Mouse (Mus musculus): Measurements from ENCODE around the gene Nlrp2. TPM values are rescaled to one million over a fixed set of nuclear protein-coding genes. Genes with fewer than 3 reads are reported as not detected.

The Nlrp2 gene
- polyA plus RNA-seq (2011; ENCODE audit: insufficient read depth, insufficient read length, low replicate concordance, missing spikeins): not detected in 2 replicates

GRCm38 (mm10) chr7:5350935-5351334, at the start of gene Nlrp2:
Gene Nlrp2, minus strand, starts transcription at chr7:5351035.
- TF ChIP-seq POLR2A (IDR thresholded peaks at IDR 0.05; ENCODE audit: borderline replicate concordance, control insufficient read depth, low read depth, low read length): no peak
- TF ChIP-seq CTCF (IDR thresholded peaks at IDR 0.05; ENCODE audit: control insufficient read depth, insufficient read depth, low read length): no peak
- no peaks in the 10 kb centered on the region for H3K4me1 ChIP-seq (ENCODE audit: control insufficient read depth, insufficient read depth, low read length)
- H3K4me3 ChIP-seq (replicated peaks; ENCODE audit: control insufficient read depth, low read depth, low read length): no peak within 1 kb of the TSS
- H3K27ac ChIP-seq (ENCODE audit: control insufficient read depth, insufficient read depth, low read depth, low read length, poor library complexity): no peak within 1 kb of the TSS
- 67% methylated on average over 4 of the region's 4 CpGs for WGBS

GRCm38 (mm10) chr7:5366724-5367123, 15.9 kb upstream of the Nlrp2 start:
- H3K4me1 ChIP-seq (ENCODE audit: control insufficient read depth, insufficient read depth, low read length): no peaks in the 10 kb centered on the region
- H3K27ac ChIP-seq (ENCODE audit: control insufficient read depth, insufficient read depth, low read depth, low read length, poor library complexity): no peak overlapping the region
- 76% methylated on average over 2 of the region's 2 CpGs for WGBS
- TF ChIP-seq CTCF (IDR thresholded peaks at IDR 0.05; ENCODE audit: control insufficient read depth, insufficient read depth, low read length): no peak
- no peak for TF ChIP-seq POLR2A (IDR thresholded peaks at IDR 0.05; ENCODE audit: borderline replicate concordance, control insufficient read depth, low read depth, low read length)
- H3K4me3 ChIP-seq (replicated peaks; ENCODE audit: control insufficient read depth, low read depth, low read length): no peak overlapping the region

- Histone ChIP-seq H3K4me3 (replicated peaks; ENCODE audit: control insufficient read depth, low read depth, low read length) (no peak overlapping the region), H3K4me1 (ENCODE audit: control insufficient read depth, insufficient read depth, low read length) (no peaks in the 10 kb centered on the region), H3K27ac (ENCODE audit: control insufficient read depth, insufficient read depth, low read depth, low read length, poor library complexity) (no peak overlapping the region)
- 88% methylated on average over 5 of the region's 5 CpGs for WGBS
- TF ChIP-seq POLR2A (IDR thresholded peaks at IDR 0.05; ENCODE audit: borderline replicate concordance, control insufficient read depth, low read depth, low read length) (no peak), CTCF (IDR thresholded peaks at IDR 0.05; ENCODE audit: control insufficient read depth, insufficient read depth, low read length) (no peak)
Measured at GRCm38 (mm10) chr7:5363599-5363998, 12.8 kb upstream of the Nlrp2 start.

GRCm38 (mm10) chr7:5350237-5350636, 598 bp downstream of the Nlrp2 start, which contains the start of gene Gm5065:
Gene Gm5065, plus strand, starts transcription at chr7:5350537.
- H3K4me1 ChIP-seq (ENCODE audit: control insufficient read depth, insufficient read depth, low read length): no peaks in the 10 kb centered on the region
- 58% methylated on average over 1 of the region's 1 CpGs for WGBS
- H3K4me3 ChIP-seq (replicated peaks; ENCODE audit: control insufficient read depth, low read depth, low read length): no peak within 1 kb of the TSS
- no peak within 1 kb of the TSS for H3K27ac ChIP-seq (ENCODE audit: control insufficient read depth, insufficient read depth, low read depth, low read length, poor library complexity)
- TF ChIP-seq CTCF (IDR thresholded peaks at IDR 0.05; ENCODE audit: control insufficient read depth, insufficient read depth, low read length) (no peak), POLR2A (IDR thresholded peaks at IDR 0.05; ENCODE audit: borderline replicate concordance, control insufficient read depth, low read depth, low read length) (no peak)

GRCm38 (mm10) chr7:5327511-5327910, 23.3 kb downstream of the Nlrp2 start:
- Histone ChIP-seq H3K27ac (ENCODE audit: control insufficient read depth, insufficient read depth, low read depth, low read length, poor library complexity) (no peak overlapping the region), H3K4me3 (replicated peaks; ENCODE audit: control insufficient read depth, low read depth, low read length) (no peak overlapping the region), H3K4me1 (ENCODE audit: control insufficient read depth, insufficient read depth, low read length) (no peaks in the 10 kb centered on the region)
- TF ChIP-seq POLR2A (IDR thresholded peaks at IDR 0.05; ENCODE audit: borderline replicate concordance, control insufficient read depth, low read depth, low read length) (no peak), CTCF (IDR thresholded peaks at IDR 0.05; ENCODE audit: control insufficient read depth, insufficient read depth, low read length) (no peak)
- WGBS: 78% methylated on average over 1 of the region's 1 CpGs

- no peak overlapping the region for H3K27ac ChIP-seq (ENCODE audit: control insufficient read depth, insufficient read depth, low read depth, low read length, poor library complexity)
- no peaks in the 10 kb centered on the region for H3K4me1 ChIP-seq (ENCODE audit: control insufficient read depth, insufficient read depth, low read length)
- WGBS: 44% methylated on average over 1 of the region's 1 CpGs
- no peak for TF ChIP-seq POLR2A (IDR thresholded peaks at IDR 0.05; ENCODE audit: borderline replicate concordance, control insufficient read depth, low read depth, low read length)
- no peak for TF ChIP-seq CTCF (IDR thresholded peaks at IDR 0.05; ENCODE audit: control insufficient read depth, insufficient read depth, low read length)
- no peak overlapping the region for H3K4me3 ChIP-seq (replicated peaks; ENCODE audit: control insufficient read depth, low read depth, low read length)
Measured at GRCm38 (mm10) chr7:5288281-5288680, 62.6 kb downstream of the Nlrp2 start.

- H3K4me3 ChIP-seq (replicated peaks; ENCODE audit: control insufficient read depth, low read depth, low read length): no peak overlapping the region
- H3K4me1 ChIP-seq (ENCODE audit: control insufficient read depth, insufficient read depth, low read length): no peaks in the 10 kb centered on the region
- no peak overlapping the region for H3K27ac ChIP-seq (ENCODE audit: control insufficient read depth, insufficient read depth, low read depth, low read length, poor library complexity)
- 73% methylated on average over 3 of the region's 3 CpGs for WGBS
- TF ChIP-seq POLR2A (IDR thresholded peaks at IDR 0.05; ENCODE audit: borderline replicate concordance, control insufficient read depth, low read depth, low read length): no peak
Measured at GRCm38 (mm10) chr7:5263051-5263450, 87.8 kb downstream of the Nlrp2 start.

Other genes starting within 250 kb of the Nlrp2 start
- not detected in 2 replicates for gene Rfpl4, start 234.1 kb downstream of the Nlrp2 start, polyA plus RNA-seq (2011; ENCODE audit: insufficient read depth, insufficient read length, low replicate concordance, missing spikeins)
- not detected in 2 replicates for gene Rasl2-9, start 225.1 kb downstream of the Nlrp2 start, polyA plus RNA-seq (2011; ENCODE audit: insufficient read depth, insufficient read length, low replicate concordance, missing spikeins)
- gene Vmn1r55, start 201.4 kb downstream of the Nlrp2 start, polyA plus RNA-seq (2011; ENCODE audit: insufficient read depth, insufficient read length, low replicate concordance, missing spikeins): not detected in 2 replicates
- not detected in 2 replicates for gene Vmn1r56, start 154.3 kb downstream of the Nlrp2 start, polyA plus RNA-seq (2011; ENCODE audit: insufficient read depth, insufficient read length, low replicate concordance, missing spikeins)
- gene Vmn1r57, start 132.5 kb downstream of the Nlrp2 start, polyA plus RNA-seq (2011; ENCODE audit: insufficient read depth, insufficient read length, low replicate concordance, missing spikeins): not detected in 2 replicates
- not detected in 2 replicates for gene Gm5065, start 498 bp downstream of the Nlrp2 start, polyA plus RNA-seq (2011; ENCODE audit: insufficient read depth, insufficient read length, low replicate concordance, missing spikeins)
- 0.11 TPM in 1 of 2 replicates, not detected in the other for gene Vmn1r58, start 62.4 kb upstream of the Nlrp2 start, polyA plus RNA-seq (2011; ENCODE audit: insufficient read depth, insufficient read length, low replicate concordance, missing spikeins)
- not detected in 2 replicates for gene Vmn1r59, start 105.7 kb upstream of the Nlrp2 start, polyA plus RNA-seq (2011; ENCODE audit: insufficient read depth, insufficient read length, low replicate concordance, missing spikeins)
- not detected in 2 replicates for gene Vmn2r28, start 142.9 kb upstream of the Nlrp2 start, polyA plus RNA-seq (2011; ENCODE audit: insufficient read depth, insufficient read length, low replicate concordance, missing spikeins)
- gene Vmn1r60, start 196.3 kb upstream of the Nlrp2 start, polyA plus RNA-seq (2011; ENCODE audit: insufficient read depth, insufficient read length, low replicate concordance, missing spikeins): not detected in 2 replicates